Mouse (Mus musculus): ENCODE data around the gene Nrcam.

DNA sequence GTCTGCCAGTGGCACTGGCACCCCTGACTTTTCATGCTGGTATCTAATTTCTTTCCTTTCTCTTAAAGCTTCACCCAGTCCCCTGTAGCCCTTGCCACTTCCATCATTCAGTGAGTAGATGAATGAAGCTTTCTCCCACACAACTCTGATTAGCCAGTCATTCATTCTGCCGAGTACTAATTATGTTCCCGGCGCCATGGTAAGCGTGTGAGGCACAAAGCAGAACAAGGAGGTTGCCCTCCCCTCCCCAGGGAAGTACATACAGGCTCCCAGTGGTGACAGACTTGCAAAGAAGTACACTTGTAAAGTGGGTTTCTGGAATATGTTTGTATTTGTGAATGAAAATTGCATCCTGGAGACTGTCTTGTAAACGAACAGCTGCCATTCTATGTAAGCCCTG is 170.2 kb downstream of the Nrcam start:
- TF ChIP-seq CTCF (IDR thresholded peaks at IDR 0.05; ENCODE audit: extremely low read depth, insufficient read depth, insufficient read length, insufficient replicate concordance) = no peak
- no peak for TF ChIP-seq POLR2A (IDR thresholded peaks at IDR 0.05; ENCODE audit: low read depth, low read length)

Data from spleen, adult 2 months (tissue).